Mouse (Mus musculus) B cell, adult 62 days (primary cell): ENCODE data around the gene Gm16867. TPM values are rescaled to one million over a fixed set of nuclear protein-coding genes. Genes with fewer than 3 reads are reported as not detected.

Experiments
- total RNA-seq: library from RNA; stranded (reverse); gene quantifications from 4 replicates; pipeline ENCODE4 v1.2.4, GENCODE M21; 2023

Gm16867 gene
- total RNA-seq, result 8.8 to 17.5 TPM (median 14.9 TPM) in 4 replicates

GRCm38 (mm10) chr14:69503174-69503573 lies at the start of gene Gm16867:
Gene Gm16867 (minus strand): TSS chr14:69503362.

GRCm38 (mm10) chr14:69512449-69512848 lies 9.3 kb upstream of the Gm16867 start, which contains the start of gene Gm27179:
Gene Gm27179 (minus strand): TSS chr14:69512549.

Other genes with a start within 250 kb of the Gm16867 start
- not detected in 4 replicates for gene Synb, start 209.1 kb downstream of the Gm16867 start, total RNA-seq
- not detected in 4 replicates for gene Gm27179, start 9.2 kb upstream of the Gm16867 start, total RNA-seq
- gene Entpd4b, start 52.1 kb upstream of the Gm16867 start, total RNA-seq, result 13.8 to 17.2 TPM (median 16.3 TPM) in 4 replicates